Mouse (Mus musculus) sigmoid colon, adult 10 weeks (tissue): ENCODE data around the gene Gabrr2. TPM values are rescaled to one million over a fixed set of nuclear protein-coding genes. Genes with fewer than 3 reads are reported as not detected.

Experiments used
- polyA plus RNA-seq: library from polyadenylated mRNA; stranded (reverse); fragments of 350-450 nt; fragmentation: Illumina TruSeq; extraction: RNeasy Lipid Tissue Mini Kit (QIAGEN cat#74804); gene quantifications from one replicate; pipeline ENCODE4 v1.2.3, GENCODE M21; 2014; ENCODE audit warnings: low read depth, low replicate concordance

Gene Gabrr2
- 0.22 TPM for polyA plus RNA-seq

GRCm38 (mm10) chr4:33062981-33063380 is at the start of gene Gabrr2:
TSS of gene Gabrr2 (plus strand) at chr4:33062999.

GRCm38 (mm10) chr4:33031195-33031960 is 31.4 kb upstream of the Gabrr2 start, which contains the start of gene Ube2j1:
TSS of gene Ube2j1 (plus strand) at chr4:33031416.

GRCm38 (mm10) chr4:33132221-33132620 is 69.4 kb downstream of the Gabrr2 start, which contains the start of gene Gabrr1:
TSS of gene Gabrr1 (plus strand) at chr4:33132521.

Other genes starting within 250 kb of the Gabrr2 start
- gene Ankrd6, start 112.2 kb upstream of the Gabrr2 start, polyA plus RNA-seq, result 2.7 TPM
- 2.5 TPM for gene Rragd, start 80.0 kb upstream of the Gabrr2 start, polyA plus RNA-seq
- gene Ube2j1, start 31.6 kb upstream of the Gabrr2 start, polyA plus RNA-seq, result 103 TPM
- not detected for gene Gabrr1, start 69.5 kb downstream of the Gabrr2 start, polyA plus RNA-seq
- gene Pm20d2, start 126.7 kb downstream of the Gabrr2 start, polyA plus RNA-seq, result 1.8 TPM
- 1.0 TPM for gene Srsf12, start 146.0 kb downstream of the Gabrr2 start, polyA plus RNA-seq
- gene Pnrc1, start 227.2 kb downstream of the Gabrr2 start, polyA plus RNA-seq, result 236 TPM
- 47.1 TPM for gene Rngtt, start 247.3 kb downstream of the Gabrr2 start, polyA plus RNA-seq